Mouse (Mus musculus) cortical plate, adult 2 months (tissue): Measurements from ENCODE around the gene Csnk2b.

Experiments used
- CTCF ChIP-seq: fragments of 200-500 bp; IDR thresholded peaks from 2 replicates; pipeline ENCODE4 v1.5.1; 2011; ENCODE audit warnings: mild to moderate bottlenecking, control low read depth, low read length; ENCODE audit not compliant: insufficient read depth; ENCODE audit errors: extremely low read depth
- POLR2A ChIP-seq: fragments of 200-500 bp; IDR thresholded peaks from 2 replicates; pipeline ENCODE4 v1.6.1; 2011; ENCODE audit warnings: mild to moderate bottlenecking, low read length, control low read depth; ENCODE audit not compliant: insufficient read depth; ENCODE audit errors: extremely low read depth

DNA sequence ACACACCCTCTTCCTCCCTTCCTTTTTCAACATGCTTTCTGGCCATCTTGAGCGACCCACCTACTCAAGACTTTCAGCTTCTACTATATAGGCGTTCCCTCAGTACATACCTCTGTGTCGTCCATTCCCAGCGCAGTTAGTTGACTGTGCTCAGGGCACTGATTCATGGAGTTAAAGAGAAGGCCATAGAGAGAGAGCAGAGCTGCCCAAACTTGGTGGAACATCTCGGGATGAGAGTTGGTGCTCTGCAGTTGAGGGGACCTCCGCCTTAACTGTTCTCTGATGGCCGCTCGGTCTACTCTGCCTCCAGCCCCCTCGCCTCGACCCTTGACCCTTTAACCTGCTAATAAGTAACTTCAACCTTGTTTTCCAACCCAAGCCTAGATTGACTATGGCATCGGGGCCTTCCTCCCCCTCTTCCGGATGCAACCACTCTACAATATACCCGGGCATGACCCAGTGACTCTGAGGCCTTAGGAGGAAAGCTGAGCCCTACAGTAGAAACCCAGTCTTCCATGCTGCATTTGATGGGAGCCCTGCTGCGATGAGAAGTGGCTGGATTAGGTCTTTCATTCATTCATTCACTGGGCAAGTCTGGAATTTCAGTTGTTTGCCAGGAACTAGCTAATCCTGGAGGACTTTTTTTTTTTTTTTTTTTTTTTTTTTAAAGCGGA lies 9.8 kb upstream of the Csnk2b start, which contains the start of gene Apom:
- TF ChIP-seq CTCF (no peak), POLR2A (no peak)
